Mouse (Mus musculus): ENCODE data around the gene Snrnp35. TPM values are rescaled to one million over a fixed set of nuclear protein-coding genes. Genes with fewer than 3 reads are reported as not detected.

Gene Snrnp35
- polyA plus RNA-seq, 1 experiment from 2014 or later, result 12.3 TPM

DNA sequence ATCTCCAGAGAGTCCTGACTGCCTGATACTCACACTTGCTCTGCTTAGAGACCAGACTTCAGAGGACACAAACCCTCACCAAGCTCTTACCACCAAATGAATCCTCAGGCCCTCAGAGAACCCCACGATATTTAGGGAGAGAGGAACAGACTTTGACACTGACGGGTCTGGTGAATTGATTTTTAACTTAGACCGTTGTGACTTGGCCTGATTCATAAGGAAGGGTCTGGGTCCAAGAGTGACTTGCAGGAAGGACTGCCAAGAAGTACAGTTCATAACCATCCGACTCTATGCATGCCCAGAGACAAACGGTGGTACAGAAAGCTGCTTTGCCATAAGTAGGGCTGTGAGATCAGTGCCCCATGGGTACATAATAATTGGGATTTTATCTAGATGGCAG lies 2.7 kb downstream of the Snrnp35 start:
- WGBS, result 93% methylated on average over 5 of the region's 5 CpGs
- no peak overlapping the region for H3K27ac ChIP-seq (replicated peaks; ENCODE audit: low read depth, low read length)

DNA sequence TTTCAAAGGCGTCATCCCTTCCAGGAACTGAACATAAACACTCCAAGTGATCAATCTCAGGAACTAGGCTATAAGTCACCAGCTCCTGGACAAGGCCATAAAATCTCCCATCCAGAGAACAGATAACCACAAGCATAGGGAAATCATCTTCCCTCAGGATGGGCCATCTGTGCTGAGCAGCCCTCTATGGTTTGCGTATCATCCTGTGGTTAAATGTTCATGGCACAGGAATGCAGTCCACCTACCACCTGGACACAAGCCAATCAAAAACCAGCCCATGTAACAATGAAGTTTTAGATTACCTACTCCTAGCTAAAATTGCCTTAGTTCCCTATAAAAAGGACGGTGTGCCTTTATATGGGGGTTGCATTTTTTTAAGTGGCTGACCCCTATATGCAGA lies 6.0 kb downstream of the Snrnp35 start:
- no peaks in the 10 kb centered on the region for H3K4me1 ChIP-seq (ENCODE audit: control insufficient read depth, insufficient read depth, low read length)
- no peaks in the 10 kb centered on the region for H3K9me3 ChIP-seq (replicated peaks; ENCODE audit: control insufficient read depth, low read length)
- 90% methylated on average over 3 of the region's 3 CpGs for WGBS
- no peak overlapping the region for H3K9ac ChIP-seq (replicated peaks; ENCODE audit: low read length)
- H3K27ac ChIP-seq (replicated peaks; ENCODE audit: low read depth, low read length), result no peak overlapping the region
- no peaks in the 10 kb centered on the region for H3K27me3 ChIP-seq (ENCODE audit: control insufficient read depth, insufficient read depth, low read length)
- DNase-seq (ENCODE audit: low spot score) (no peak), ATAC-seq (replicated peaks; ENCODE audit: insufficient number of reproducible peaks, low FRiP score, low TSS enrichment, low read depth) (no peak)
- peaks cover 2% of the 10 kb centered on the region for H3K36me3 ChIP-seq (replicated peaks; ENCODE audit: control insufficient read depth, insufficient read depth, low read depth, low read length)
- no peak overlapping the region for H3K4me2 ChIP-seq (ENCODE audit: low read depth, low read length)
- no peak overlapping the region for H3K4me3 ChIP-seq (ENCODE audit: low read depth, low read length)

More for the DNA sequence above, 2.7 kb downstream of the Snrnp35 start:
- no peaks in the 10 kb centered on the region; the same call in 1 of the 2 replicates for H3K36me3 ChIP-seq (replicated peaks; ENCODE audit: control insufficient read depth, insufficient read depth, low read depth, low read length)
- no peaks in the 10 kb centered on the region for H3K9me3 ChIP-seq (replicated peaks; ENCODE audit: control insufficient read depth, low read length)
- no peaks in the 10 kb centered on the region for H3K4me1 ChIP-seq (ENCODE audit: control insufficient read depth, insufficient read depth, low read length)
- no peak overlapping the region for H3K4me2 ChIP-seq (ENCODE audit: low read depth, low read length)
- DNase-seq (ENCODE audit: low spot score) (no peak), ATAC-seq (replicated peaks; ENCODE audit: insufficient number of reproducible peaks, low FRiP score, low TSS enrichment, low read depth) (no peak)
- H3K4me3 ChIP-seq (ENCODE audit: low read depth, low read length), result no peak overlapping the region
- H3K9ac ChIP-seq (replicated peaks; ENCODE audit: low read length), result no peak overlapping the region
- no peaks in the 10 kb centered on the region for H3K27me3 ChIP-seq (ENCODE audit: control insufficient read depth, insufficient read depth, low read length)

DNA sequence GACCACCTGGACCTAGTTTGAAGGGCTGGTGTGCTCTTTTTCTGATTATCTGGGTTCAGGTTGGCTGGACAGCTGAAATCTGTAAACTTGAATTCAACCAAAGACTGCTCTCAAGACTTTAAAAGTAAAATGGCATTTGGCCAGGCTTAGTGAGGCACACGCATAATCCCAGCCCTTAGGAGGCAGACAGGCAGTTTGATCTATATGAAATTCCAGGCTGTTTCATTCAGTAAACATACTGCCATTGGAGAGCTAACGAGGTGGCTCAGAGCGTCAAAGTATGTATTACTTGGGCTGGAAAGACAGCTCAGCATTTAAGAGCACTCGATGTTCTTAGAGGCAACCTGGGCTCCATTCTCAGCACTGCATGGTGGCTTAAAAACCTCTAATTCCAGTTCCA lies 8.8 kb downstream of the Snrnp35 start:
- Histone ChIP-seq H3K9me3 (replicated peaks; ENCODE audit: control insufficient read depth, low read length) (no peaks in the 10 kb centered on the region), H3K4me2 (ENCODE audit: low read depth, low read length) (no peak overlapping the region), H3K27ac (replicated peaks; ENCODE audit: low read depth, low read length) (no peak overlapping the region), H3K4me3 (ENCODE audit: low read depth, low read length) (no peak overlapping the region), H3K36me3 (replicated peaks; ENCODE audit: control insufficient read depth, insufficient read depth, low read depth, low read length) (peaks cover 2% of the 10 kb centered on the region), H3K4me1 (ENCODE audit: control insufficient read depth, insufficient read depth, low read length) (no peaks in the 10 kb centered on the region), H3K9ac (replicated peaks; ENCODE audit: low read length) (no peak overlapping the region), H3K27me3 (ENCODE audit: control insufficient read depth, insufficient read depth, low read length) (no peaks in the 10 kb centered on the region)
- WGBS, result 85% methylated on average over 4 of the region's 4 CpGs
- DNase-seq (ENCODE audit: low spot score) (no peak), ATAC-seq (replicated peaks; ENCODE audit: insufficient number of reproducible peaks, low FRiP score, low TSS enrichment, low read depth) (no peak)

DNA sequence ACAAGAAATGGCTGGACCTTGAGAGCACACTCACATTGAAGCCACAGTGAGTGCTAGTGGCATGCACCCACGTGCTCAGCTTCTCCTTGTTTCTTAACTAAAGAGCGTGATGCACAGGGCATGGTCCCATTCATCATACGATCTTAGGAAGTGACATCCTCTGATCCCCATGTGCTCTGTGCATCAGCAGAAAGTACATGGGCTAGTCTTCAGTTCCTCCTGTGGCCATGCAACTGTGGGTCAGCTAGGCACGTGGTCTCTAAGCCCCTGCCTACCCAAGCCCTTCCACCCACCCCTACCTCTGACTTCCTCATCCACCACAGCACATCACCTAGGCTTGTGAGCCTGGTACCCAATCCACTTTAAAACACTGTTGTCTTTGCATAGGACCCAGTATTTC lies 9.7 kb downstream of the Snrnp35 start:
- no peak overlapping the region for H3K4me2 ChIP-seq (ENCODE audit: low read depth, low read length)
- H3K36me3 ChIP-seq (replicated peaks; ENCODE audit: control insufficient read depth, insufficient read depth, low read depth, low read length), result peaks cover 2% of the 10 kb centered on the region
- 91% methylated on average over 4 of the region's 4 CpGs for WGBS
- H3K27ac ChIP-seq (replicated peaks; ENCODE audit: low read depth, low read length), result no peak overlapping the region
- no peaks in the 10 kb centered on the region for H3K4me1 ChIP-seq (ENCODE audit: control insufficient read depth, insufficient read depth, low read length)
- ATAC-seq (replicated peaks; ENCODE audit: insufficient number of reproducible peaks, low FRiP score, low TSS enrichment, low read depth) (no peak), DNase-seq (ENCODE audit: low spot score) (no peak)
- H3K4me3 ChIP-seq (ENCODE audit: low read depth, low read length), result no peak overlapping the region
- H3K9me3 ChIP-seq (replicated peaks; ENCODE audit: control insufficient read depth, low read length), result no peaks in the 10 kb centered on the region
- no peak overlapping the region for H3K9ac ChIP-seq (replicated peaks; ENCODE audit: low read length)
- no peaks in the 10 kb centered on the region for H3K27me3 ChIP-seq (ENCODE audit: control insufficient read depth, insufficient read depth, low read length)

DNA sequence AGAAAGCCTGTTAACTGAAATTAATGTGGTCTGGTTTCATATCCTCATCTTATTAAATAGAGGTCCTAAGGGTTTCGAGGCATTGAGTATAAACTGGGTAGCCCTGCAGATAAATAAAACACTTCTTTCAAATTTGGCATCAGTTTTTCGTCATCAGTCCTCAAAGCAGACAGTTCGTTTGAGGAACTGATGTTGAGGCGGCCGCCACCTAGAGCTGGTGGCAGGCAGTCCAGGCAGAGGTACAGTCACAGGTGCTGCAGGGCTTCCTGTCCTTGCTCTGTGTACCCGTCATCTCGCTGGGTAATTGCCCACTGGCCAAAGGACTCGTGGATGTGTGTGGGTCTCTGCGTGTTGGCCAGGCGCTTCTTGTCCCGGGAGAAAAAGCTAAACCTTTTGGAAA lies 10.5 kb downstream of the Snrnp35 start:
- Histone ChIP-seq H3K36me3 (replicated peaks; ENCODE audit: control insufficient read depth, insufficient read depth, low read depth, low read length) (peaks cover 2% of the 10 kb centered on the region), H3K27ac (replicated peaks; ENCODE audit: low read depth, low read length) (no peak overlapping the region), H3K9ac (replicated peaks; ENCODE audit: low read length) (no peak overlapping the region), H3K4me1 (ENCODE audit: control insufficient read depth, insufficient read depth, low read length) (no peaks in the 10 kb centered on the region), H3K9me3 (replicated peaks; ENCODE audit: control insufficient read depth, low read length) (no peaks in the 10 kb centered on the region), H3K4me3 (ENCODE audit: low read depth, low read length) (no peak overlapping the region), H3K27me3 (ENCODE audit: control insufficient read depth, insufficient read depth, low read length) (no peaks in the 10 kb centered on the region), H3K4me2 (ENCODE audit: low read depth, low read length) (no peak overlapping the region)
- no peak for ATAC-seq (replicated peaks; ENCODE audit: insufficient number of reproducible peaks, low FRiP score, low TSS enrichment, low read depth)
- no peak for DNase-seq (ENCODE audit: low spot score)
- WGBS, result 85% methylated on average over 11 of the region's 11 CpGs

DNA sequence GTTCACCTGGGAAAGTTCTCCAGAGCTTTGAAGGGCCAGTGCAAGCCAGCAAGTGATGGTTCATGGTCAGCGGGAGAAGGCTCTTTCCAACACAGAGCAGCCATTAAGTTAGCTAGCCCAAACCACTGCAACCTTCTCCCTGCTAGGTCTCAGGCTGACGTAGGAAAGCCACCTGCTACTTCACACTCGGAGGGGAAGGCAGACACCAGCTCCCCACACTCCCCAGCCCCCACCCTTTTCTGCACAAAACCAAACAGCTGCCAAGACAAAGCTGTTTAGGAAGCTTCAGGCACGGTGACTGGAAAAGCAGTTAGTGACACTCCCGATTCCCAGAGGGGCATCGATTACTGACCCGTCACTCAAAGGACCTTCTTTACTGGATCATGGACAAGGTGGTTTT lies 12.6 kb downstream of the Snrnp35 start:
- Histone ChIP-seq H3K4me1 (ENCODE audit: control insufficient read depth, insufficient read depth, low read length) (no peaks in the 10 kb centered on the region), H3K36me3 (replicated peaks; ENCODE audit: control insufficient read depth, insufficient read depth, low read depth, low read length) (peaks cover 4% of the 10 kb centered on the region), H3K9ac (replicated peaks; ENCODE audit: low read length) (no peak overlapping the region), H3K27me3 (ENCODE audit: control insufficient read depth, insufficient read depth, low read length) (no peaks in the 10 kb centered on the region), H3K9me3 (replicated peaks; ENCODE audit: control insufficient read depth, low read length) (no peaks in the 10 kb centered on the region), H3K4me2 (ENCODE audit: low read depth, low read length) (no peak overlapping the region), H3K4me3 (ENCODE audit: low read depth, low read length) (no peak overlapping the region), H3K27ac (replicated peaks; ENCODE audit: low read depth, low read length) (no peak overlapping the region)
- WGBS, result 67% methylated on average over 7 of the region's 7 CpGs
- DNase-seq (ENCODE audit: low spot score) (no peak), ATAC-seq (replicated peaks; ENCODE audit: insufficient number of reproducible peaks, low FRiP score, low TSS enrichment, low read depth) (no peak)

DNA sequence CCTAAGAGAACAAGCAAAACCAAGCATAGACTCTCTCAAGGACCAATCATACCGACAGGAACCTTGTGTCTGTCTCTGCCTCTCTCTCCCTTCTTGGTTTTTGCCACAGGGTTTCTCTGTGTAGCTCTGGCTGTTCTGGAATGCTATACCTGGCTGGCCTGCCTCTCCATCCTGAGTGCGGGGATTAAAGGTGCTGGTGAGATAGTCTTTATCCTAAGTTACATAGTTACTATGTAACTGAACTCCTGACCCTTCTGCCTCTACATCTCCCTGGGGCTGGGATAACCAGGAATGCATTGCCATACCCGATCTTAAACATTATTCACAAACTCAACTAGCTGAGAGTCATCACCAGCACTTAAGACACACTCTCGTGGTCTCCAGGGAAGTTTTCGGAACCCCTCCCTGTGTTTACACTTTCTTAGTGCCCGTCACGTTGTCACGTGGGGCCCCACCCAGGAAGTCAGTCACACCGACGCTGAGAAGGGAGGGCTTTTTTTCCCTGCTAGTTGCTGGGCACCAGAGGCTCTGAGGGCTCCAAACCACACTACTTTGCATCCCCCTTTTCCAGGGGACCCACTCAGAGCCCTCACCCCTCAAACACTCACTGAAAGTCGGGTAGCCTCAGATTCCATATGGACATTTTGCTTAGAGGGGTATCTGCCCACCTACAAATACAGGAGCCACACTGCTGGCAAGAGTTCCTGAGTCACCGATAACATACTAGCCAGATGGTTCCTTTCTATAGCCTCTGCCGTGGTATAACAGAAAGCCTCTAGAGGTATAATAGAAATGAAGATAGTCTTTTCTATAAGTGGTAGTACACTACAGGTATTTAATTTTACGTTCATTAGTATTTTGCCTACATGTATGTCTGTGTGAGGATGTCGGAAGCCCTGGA lies 13.9 kb downstream of the Snrnp35 start:
- H3K9ac ChIP-seq (replicated peaks; ENCODE audit: low read length), result no peak overlapping the region
- DNase-seq (ENCODE audit: low spot score) (no peak), ATAC-seq (replicated peaks; ENCODE audit: insufficient number of reproducible peaks, low FRiP score, low TSS enrichment, low read depth) (no peak)
- no peak overlapping the region for H3K4me2 ChIP-seq (ENCODE audit: low read depth, low read length)
- no peak overlapping the region for H3K27ac ChIP-seq (replicated peaks; ENCODE audit: low read depth, low read length)
- H3K9me3 ChIP-seq (replicated peaks; ENCODE audit: control insufficient read depth, low read length), result no peaks in the 10 kb centered on the region
- no peaks in the 10 kb centered on the region for H3K27me3 ChIP-seq (ENCODE audit: control insufficient read depth, insufficient read depth, low read length)
- H3K4me1 ChIP-seq (ENCODE audit: control insufficient read depth, insufficient read depth, low read length), result no peaks in the 10 kb centered on the region
- H3K36me3 ChIP-seq (replicated peaks; ENCODE audit: control insufficient read depth, insufficient read depth, low read depth, low read length), result peaks cover 2% of the 10 kb centered on the region
- no peak overlapping the region for H3K4me3 ChIP-seq (ENCODE audit: low read depth, low read length)
- 68% methylated on average over 15 of the region's 15 CpGs for WGBS

DNA sequence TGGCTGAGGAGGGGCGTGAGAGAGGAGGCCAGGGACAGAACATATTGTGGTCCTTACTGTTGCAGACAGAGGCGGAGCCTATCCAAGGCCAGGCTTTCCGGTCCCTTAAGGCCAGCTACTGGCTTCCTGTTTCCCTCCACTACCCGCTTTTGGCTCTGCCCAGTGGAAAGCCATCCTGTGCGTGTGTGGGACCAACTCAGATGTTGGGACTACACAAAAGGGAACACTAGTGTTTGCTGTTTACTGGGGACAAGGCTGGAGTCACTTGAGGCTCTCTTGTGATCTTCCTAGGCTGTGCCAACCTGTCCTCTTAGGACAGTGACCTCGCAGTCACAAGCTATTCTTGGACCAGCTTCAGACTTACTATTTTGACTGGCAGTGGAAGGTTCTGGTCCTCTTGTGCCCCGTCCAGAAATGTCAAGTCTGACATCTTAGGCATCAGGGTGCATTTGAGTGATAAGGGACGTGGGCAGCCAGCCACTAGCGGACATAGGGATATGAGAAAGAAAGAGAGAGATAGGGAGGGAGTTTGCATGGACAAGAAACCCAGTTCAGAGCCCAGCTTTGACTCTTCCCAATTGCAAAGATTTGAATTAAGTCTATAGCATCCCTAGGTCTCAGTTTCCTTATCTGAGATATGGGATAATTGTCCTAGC lies 15.4 kb downstream of the Snrnp35 start:
- no peak for ATAC-seq (replicated peaks; ENCODE audit: insufficient number of reproducible peaks, low FRiP score, low TSS enrichment, low read depth)
- no peaks in the 10 kb centered on the region for H3K27me3 ChIP-seq (ENCODE audit: control insufficient read depth, insufficient read depth, low read length)
- H3K4me2 ChIP-seq (ENCODE audit: low read depth, low read length), result no peak overlapping the region
- no peaks in the 10 kb centered on the region for H3K9me3 ChIP-seq (replicated peaks; ENCODE audit: control insufficient read depth, low read length)
- WGBS, result 60% methylated on average over 9 of the region's 9 CpGs
- H3K9ac ChIP-seq (replicated peaks; ENCODE audit: low read length), result no peak overlapping the region
- peaks cover 2% of the 10 kb centered on the region for H3K36me3 ChIP-seq (replicated peaks; ENCODE audit: control insufficient read depth, insufficient read depth, low read depth, low read length)
- no peaks in the 10 kb centered on the region for H3K4me1 ChIP-seq (ENCODE audit: control insufficient read depth, insufficient read depth, low read length)
- DNase-seq (ENCODE audit: low spot score), result no peak
- no peak overlapping the region for H3K27ac ChIP-seq (replicated peaks; ENCODE audit: low read depth, low read length)
- H3K4me3 ChIP-seq (ENCODE audit: low read depth, low read length), result no peak overlapping the region

Data from embryonic facial prominence, embryonic 11.5 days (tissue).